Mouse (Mus musculus) small intestine, adult 2 months (tissue): ENCODE measurements around the gene Slc3a2.

ENCODE experiments used
- CTCF ChIP-seq: fragments of 200-500 bp; IDR thresholded peaks from 2 replicates; pipeline ENCODE4 v1.5.1; 2012; ENCODE audit warnings: low read depth, mild to moderate bottlenecking, control low read depth, inconsistent platforms, low read length, moderate library complexity, mixed read lengths; ENCODE audit not compliant: insufficient replicate concordance, insufficient read length; ENCODE audit errors: extremely low read depth
- POLR2A ChIP-seq: fragments of 200-500 bp; IDR thresholded peaks from 2 replicates; pipeline ENCODE4 v1.6.1; 2012; ENCODE audit warnings: low read depth, mild to moderate bottlenecking, control low read depth, inconsistent platforms, low read length, moderate library complexity

GRCm38 (mm10) chr19:8713997-8714652, 9.0 kb downstream of the Slc3a2 start:
- no peak for TF ChIP-seq POLR2A
- TF ChIP-seq CTCF: no peak
